Mouse (Mus musculus): ENCODE results near the gene 4930455H04Rik.

Gene 4930455H04Rik

DNA sequence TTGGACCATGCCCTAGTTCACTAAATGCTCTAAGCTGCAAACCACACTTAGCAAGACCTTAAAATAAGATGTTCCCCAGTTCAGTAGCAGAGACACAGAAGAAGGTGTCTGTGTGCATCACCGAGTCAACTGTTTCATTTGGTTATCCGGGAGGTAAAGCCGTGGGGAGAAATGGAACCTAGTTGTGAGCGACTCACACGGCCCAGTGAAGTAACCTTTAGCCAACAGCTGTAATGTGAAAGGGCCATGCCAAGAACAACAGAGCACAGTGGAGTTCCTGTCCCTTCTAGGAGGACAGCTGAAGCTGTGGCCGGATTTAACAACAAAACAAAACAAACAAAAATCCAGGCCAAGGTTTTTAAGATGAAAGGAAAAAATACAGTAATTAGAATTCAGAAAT lies 1.3 kb upstream of the 4930455H04Rik start:
- no peak for DNase-seq (ENCODE audit: extremely low spot score, low spot score)

DNA sequence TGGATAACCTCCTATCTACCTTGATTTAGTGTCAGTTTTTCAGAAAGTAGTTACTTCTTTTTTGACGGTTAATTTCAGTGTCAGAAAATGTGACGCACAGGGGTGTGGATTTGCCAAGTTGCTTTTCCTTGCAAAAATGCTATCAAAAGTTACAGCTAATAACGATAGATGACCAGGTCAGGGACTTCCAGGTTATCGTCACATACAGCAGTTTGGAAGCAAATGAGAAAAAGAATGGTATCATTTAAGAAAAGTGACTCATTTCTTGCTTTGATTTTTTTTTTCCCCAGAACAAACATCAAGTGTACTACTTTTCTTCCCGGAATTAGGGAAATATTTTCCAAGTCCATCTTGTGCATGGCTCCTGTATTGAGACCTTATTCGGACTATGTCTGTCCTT lies 631 bp upstream of the 4930455H04Rik start:
- no peak for DNase-seq (ENCODE audit: extremely low spot score, low spot score)

DNA sequence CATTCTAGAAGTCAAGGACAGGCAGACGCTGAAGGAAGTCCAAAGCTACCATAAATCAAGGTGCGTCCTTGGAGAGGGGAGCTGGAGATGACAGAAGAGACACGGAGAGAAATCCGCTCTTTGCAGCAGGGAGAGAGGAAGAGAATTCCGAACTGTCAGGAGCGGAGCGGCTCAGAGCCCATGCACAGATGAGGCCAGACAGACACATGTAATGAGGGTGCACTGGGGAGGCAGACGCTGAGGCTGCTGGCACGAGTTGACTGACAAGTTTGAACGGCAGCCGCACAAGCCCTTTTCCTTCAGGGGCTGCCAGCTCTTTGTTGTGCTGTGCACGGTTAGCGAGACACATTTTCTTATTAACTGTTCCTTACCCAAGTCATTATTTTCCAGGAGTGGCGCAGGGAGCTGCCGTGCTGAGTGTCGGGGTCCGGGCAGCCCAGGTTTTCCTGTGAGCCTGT lies 502 bp downstream of the 4930455H04Rik start, which contains the start of gene Palmd:
TSS of gene Palmd (minus strand) at position 448 of the 458 bp plus-strand sequence.
- peak; percentile 52 for DNase-seq (ENCODE audit: extremely low spot score, low spot score)

DNA sequence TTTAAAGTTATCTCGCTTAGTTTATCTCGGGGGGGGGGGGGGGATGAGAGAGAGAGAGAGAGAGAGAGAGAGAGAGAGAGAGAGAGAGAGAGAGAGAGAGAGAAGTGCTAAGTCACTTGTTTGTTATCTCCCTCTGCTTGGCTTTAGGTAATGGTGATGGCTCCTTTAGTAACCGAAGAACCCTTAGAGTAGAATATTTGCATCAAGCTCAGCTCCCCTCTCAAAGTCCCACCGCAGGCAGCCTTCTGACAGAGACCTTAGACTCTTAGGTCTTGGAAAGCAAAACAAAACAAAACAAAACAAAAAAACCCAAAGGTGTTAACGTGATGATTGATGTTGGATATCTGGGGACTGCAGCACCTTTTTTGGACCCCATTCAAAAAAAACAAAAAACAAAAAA lies 936 bp downstream of the 4930455H04Rik start:
- DNase-seq (ENCODE audit: extremely low spot score, low spot score): no peak

DNA sequence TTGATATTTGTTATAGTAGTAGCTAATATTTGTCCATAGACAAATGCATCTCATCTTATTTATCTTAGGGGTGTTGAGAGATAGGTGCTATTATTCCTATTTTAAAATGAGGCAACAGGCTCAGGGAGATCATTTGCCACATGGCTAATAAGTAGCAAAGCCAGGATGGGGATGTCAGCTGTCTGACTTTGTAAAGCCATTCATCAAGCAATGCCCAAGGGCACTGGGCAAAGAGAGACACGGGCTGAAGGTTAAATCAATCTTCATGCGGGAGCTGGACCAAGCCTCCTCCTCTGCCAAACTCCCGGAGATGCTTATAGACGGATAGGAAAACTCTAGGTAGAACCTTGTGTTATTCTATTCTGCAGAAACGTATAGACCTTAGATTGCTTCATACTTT lies 1.7 kb downstream of the 4930455H04Rik start:
- DNase-seq (ENCODE audit: extremely low spot score, low spot score): no peak

DNA sequence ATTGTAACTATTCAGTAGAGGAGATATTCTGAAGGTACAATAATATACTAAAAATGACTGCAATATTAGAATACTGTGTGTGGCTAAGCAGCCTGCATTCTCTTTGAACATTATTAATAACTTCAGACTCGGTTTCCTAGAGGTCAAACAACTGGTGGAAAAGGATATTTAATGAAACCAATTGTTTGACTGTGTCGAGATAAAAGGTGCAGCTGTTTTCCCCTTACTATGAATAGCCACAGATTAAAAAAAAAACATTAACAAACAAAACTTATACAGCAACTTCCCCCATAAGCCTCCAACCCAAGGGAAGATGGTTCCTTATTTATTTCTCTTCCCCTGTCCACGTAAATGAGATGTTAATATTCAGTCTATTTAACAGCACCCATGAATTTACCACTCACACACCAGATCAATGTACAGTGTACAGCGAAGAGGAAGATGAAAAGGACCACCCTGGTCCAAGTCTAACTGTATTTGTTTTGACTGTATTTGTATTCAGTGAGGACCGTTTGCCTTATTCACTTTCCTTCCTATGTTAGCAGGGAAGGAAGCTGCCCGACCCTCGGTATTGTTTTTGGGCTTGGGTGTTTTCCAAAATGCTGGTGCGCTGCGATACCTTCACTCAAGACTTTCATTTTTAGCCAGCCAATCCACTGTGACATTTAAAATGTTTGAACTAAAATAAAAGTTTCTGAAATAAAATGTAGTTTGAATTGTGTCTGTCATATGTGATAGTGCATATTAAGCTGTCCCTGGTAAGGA lies 13.9 kb downstream of the 4930455H04Rik start:
- no peak for DNase-seq (ENCODE audit: extremely low spot score, low spot score)

DNA sequence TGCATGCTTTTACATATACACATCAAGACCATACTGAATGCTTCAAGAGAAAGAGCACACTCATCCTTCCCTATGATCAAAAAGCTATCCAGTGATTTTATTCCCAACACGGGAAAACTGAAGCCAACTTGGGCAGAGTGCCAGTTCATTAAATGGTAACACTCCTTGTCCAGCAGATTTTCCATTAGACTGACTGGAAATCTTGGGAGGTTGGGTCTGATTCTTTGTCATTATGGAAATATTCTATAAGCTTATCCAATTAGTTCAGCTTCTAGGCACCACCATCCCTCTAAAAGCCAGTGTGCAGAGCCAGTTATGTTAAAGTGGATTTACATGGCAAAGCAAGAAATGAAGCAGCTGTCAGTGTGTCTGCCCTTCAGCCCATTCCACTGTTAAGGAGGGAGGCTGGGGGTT lies 17.0 kb downstream of the 4930455H04Rik start:
- DNase-seq (ENCODE audit: extremely low spot score, low spot score): no peak

DNA sequence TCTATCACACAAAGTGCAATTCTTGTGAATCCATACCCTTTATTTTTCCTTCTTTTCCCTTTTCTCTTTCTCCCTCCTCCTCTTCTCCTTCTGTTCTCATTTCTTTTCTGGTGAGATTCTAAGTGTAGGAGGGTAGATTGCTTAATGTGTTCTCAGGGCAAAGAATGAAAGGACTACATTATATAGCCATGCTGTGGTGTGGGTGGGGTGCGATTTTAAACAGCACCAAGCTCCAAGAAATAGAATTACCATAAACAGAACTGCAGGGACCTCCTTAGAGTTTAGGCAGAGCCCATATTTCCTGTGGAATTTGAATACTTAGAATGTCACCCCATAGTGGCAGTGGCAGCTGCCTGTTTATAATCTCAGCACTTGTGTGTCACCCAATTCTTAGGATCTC lies 17.7 kb downstream of the 4930455H04Rik start:
- no peak for DNase-seq (ENCODE audit: extremely low spot score, low spot score)

DNA sequence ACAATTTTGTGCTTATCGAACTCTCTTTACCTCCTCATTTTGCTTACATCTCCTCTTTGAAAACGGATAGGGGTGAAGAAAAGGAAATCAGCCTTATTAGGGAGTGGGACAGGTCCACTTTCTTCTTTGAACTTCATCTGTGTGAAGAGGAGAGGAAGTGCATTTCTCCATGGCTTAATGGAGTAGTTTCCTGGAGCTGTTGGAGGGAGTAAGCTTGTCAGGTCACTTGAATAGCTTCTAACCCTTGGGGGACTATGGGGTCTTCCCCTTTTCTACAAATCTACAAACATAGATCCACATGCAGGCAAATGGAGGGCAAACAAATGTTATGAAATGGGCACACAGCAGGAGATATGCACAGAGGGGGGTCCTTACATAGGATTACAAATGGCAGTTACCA lies 18.4 kb downstream of the 4930455H04Rik start:
- no peak for DNase-seq (ENCODE audit: extremely low spot score, low spot score)

DNA sequence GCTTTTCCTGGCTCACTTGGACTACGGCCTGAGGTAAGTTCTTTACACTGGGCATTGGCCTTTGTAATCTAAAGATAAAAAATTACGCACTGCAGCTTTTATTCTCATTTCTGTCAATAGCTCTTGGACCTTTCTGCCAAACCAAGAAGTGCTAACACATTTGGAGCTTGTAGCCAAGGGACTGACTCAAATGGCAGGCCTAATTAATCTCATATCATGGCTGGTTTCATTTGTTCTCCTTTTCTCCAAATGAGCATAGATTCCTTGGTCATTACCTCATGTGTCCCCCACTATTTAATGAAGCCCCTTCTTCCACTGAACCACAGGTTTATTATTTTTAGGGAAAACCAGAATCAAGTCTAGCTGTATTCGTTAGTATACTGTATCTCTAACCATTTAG lies 20.2 kb downstream of the 4930455H04Rik start:
- DNase-seq (ENCODE audit: extremely low spot score, low spot score): no peak

DNA sequence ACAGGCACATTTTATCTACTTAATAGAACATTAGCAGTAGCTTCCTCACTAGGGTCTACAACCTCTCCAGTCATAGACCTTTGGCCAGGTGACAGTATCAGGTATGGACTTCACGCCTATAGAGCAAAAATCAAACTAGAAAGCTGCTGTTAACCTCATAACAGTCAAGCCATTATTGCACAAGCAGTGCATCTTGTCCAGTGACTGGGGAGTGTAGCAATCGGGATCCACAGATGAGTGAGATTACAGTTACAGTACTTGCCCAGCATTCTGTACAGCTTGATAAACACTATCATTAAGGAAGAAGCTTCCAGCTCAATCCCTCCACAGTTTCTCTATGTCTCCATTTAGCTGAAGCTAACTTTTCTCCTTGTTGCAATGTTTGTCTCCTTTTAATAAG lies 23.1 kb downstream of the 4930455H04Rik start:
- no peak for DNase-seq (ENCODE audit: extremely low spot score, low spot score)

DNA sequence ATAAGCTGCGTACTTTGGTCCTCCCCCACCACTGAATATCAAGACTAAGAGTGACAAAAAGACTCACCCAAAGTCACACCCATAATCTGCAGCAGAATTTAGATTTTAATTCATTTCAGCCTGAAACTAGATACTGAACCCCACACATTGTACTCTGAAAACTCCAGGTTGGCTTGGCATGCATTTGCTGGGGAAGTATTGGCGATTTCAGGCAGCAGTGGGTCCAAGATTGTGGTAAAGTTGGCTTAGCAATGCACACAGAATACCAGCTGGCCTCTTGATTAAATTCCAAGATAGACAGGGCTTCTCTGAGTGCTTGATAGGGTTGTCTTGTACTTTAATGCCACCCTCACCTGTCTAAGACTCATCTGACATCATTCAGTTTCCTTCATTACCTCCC lies 24.9 kb downstream of the 4930455H04Rik start:
- DNase-seq (ENCODE audit: extremely low spot score, low spot score): no peak

DNA sequence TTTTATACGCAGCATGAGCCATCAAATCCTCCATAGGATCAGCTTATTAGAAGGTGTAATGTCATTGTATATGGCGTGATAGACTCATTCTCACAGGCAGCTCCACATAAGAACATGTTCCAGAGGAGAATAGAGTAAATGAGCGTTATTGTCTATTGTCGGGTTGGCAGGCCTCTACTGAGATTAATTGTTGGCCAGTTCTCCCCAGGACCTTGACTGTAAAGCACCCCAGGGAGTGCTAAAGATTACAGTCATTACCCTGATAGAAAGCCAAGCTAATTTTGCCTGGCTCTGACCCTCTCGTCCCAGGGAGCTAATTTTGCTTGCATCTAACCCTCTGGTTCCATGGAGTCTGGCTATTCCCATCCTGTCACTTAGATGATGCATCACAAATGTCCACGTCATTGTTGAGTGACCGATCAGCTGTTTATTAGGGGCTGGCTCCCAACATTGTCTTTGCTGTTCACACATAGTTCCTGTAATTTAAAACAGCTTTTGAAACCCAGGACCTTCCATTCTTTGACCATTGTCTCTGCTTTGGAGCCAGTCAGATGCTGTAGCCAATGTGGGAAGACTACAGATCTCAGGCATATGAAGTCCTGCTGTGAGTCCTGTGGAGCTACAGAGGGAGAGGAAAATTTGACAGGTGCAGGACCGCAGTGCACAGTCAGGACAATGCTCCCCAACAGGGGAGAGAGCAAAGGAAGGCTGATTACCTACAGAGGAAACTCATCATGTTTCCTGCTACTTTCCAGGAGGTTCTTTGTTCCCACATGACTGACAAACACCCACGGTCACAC lies 33.8 kb downstream of the 4930455H04Rik start:
- DNase-seq (ENCODE audit: extremely low spot score, low spot score): no peak

DNA sequence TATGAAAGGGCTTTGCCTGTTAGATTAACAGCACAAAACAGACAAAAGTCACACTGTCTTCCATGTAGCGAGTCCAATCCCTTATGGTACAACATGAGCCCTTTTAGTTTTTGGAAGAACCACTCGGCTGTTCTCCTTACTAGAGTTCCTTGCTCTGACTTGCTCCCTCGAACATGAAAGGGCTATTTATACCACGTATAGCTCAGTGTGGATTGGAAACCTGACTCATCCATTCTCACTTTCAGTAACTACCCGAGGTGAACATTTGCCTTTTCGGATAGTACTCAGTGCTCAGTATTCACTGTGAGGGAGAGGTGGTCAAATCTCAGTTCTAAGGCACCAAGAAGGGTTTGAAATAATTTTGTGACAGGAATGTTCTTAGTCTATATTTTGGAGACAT lies 35.3 kb downstream of the 4930455H04Rik start:
- DNase-seq (ENCODE audit: extremely low spot score, low spot score): no peak

DNA sequence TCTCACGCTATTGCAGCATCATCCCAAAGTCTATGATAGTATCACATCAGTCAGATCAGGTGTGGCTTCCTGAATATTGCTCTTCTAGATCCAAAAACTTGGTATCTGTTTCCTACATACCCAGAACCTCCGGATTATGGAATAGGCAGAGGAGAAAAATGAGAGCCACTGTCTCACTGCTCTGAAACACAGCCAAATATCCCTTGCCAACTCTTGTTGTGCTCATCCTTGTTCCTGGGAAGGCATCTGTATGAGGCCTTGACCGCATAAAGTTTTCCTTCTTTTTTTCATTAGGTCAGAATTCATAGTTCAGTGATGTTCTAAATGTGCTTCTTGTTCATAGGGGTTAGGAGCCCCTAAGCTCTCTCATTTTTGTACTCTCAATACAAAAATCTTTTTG lies 38.6 kb downstream of the 4930455H04Rik start:
- DNase-seq (ENCODE audit: extremely low spot score, low spot score): no peak

DNA sequence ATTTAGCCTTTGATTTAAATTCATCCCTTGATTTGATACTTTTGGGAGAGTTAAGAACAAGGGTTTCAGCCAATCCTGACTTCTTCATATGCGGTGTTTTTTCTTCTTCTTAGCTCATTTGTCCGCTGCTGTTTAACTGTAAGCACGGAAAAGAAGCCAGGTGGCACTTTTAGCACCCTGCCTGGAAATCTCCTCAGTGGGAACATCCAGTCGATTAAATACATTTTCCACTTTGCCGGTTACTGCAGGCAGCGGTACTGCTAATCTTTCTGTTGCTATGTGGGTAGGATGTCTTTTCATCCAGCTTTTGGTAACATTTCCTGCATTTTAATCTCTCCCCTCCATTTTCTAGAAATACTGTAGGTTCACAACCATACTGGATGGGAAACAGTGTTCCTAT lies 39.3 kb downstream of the 4930455H04Rik start:
- no peak for DNase-seq (ENCODE audit: extremely low spot score, low spot score)

DNA sequence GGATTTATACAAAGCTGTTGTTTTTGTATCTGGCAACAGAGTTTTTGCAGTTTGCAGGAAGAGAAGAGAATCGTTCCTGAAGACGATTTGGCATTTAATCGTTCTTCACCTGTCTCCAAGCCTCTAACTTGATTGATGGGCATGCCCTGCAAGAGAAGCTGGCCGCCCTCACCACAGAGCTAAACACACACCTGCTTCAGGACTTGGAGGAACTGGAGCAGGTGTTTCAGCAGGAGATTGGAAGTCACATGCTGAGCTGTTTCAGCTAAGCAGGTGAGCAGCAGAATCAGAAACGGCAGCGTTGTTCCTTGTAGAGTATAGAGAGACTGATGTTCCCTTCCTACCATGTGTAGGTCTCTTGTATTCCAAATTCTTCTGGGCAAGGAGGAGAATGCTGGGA lies 42.1 kb downstream of the 4930455H04Rik start:
- no peak for DNase-seq (ENCODE audit: extremely low spot score, low spot score)

DNA sequence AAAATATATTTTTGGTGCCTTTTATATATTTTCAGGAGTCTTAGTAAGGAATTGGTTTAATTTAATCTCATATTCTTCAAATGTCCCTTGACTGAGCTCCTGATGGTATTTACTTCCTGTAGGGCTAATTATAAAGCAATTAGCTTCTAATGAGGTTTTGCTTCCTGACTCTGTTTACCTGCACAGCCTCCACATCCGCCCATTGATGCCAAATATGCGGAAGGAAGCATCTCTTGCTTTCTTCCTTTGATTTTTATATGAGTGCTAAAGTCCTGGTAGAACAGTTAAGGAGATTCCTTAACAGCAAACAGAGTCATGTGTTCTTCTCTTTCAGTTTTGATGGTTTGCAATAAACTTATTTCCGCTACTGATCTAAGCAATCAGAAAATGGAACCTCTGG lies 52.3 kb downstream of the 4930455H04Rik start:
- no peak for DNase-seq (ENCODE audit: extremely low spot score, low spot score)

DNA sequence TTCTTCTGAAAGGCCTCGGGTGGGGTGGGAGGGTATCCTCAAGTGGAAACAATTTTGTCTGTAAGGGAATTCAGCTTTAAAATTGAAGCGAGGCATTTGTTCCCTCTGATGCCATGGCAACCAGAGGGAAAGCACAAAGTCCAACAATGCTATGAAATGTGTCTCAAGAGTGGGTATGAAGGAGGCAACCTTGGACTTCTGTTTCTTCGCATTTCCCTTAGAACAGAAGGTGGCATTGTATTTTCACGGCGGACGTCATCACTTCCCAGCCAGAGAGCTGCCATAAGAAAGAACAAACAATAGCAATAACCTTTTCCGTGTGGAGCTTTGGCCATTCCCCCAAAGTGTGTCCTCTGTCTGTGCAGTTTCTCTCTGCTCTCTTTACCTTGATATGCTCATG lies 53.8 kb downstream of the 4930455H04Rik start:
- DNase-seq (ENCODE audit: extremely low spot score, low spot score): no peak

DNA sequence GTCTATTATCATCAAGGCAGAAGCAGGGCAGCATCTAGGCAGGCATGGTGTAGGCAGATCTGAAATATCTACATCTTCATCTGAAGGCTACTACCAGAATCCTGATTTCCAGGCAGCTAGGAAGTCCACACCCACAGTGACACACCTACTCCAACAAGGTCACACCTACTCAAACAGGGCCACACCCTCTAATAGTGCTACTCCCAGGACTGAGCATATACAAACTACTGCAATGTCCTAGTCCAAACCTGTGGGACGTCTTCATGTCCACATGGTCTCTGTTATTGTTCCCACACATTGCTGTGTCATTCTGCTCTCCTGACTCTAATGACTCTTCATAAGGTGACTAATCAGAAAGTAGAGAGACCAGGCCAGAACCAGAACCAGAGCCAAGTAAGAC lies 56.0 kb downstream of the 4930455H04Rik start:
- no peak for DNase-seq (ENCODE audit: extremely low spot score, low spot score)

DNA sequence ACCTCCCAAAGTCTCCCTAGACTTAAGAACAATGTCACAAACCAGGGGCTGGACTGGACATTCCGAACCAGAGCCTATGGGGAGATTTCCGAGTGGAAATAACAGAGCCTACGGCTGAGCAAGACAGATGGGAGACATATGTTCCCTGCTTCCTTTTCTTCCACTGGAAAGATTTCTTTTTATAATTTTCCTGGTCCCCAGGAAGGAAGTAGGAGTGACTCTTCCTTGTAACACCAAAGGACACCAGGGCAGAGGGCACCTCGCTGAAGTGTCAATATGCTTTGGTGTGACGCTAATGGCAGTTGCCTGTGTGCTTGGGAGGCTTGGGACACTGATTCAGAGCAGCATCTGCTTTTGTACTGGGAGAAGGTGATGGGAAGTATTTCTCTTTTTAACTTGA lies 56.5 kb downstream of the 4930455H04Rik start:
- DNase-seq (ENCODE audit: extremely low spot score, low spot score): no peak

DNA sequence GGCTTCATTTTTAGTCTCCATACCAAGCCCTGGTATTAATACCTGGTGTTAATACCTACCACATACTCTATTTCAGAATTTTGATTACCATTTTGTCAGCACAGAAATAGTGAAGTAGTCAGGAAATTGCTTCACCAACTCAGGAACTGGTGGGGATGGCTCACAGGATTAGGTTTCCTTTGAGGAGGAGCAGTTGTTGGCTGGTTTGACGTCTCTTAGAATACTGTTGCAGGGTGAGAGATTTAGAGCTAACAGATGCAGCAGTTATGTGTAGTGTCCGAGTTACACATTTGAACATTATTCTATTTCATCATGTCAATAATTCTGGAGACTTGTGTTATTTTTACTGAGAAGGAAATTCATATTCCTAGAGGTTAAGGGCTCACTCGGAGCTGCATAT lies 57.4 kb downstream of the 4930455H04Rik start:
- DNase-seq (ENCODE audit: extremely low spot score, low spot score): no peak

Measured in neural tube, embryonic 10.5 days (tissue).